Mouse (Mus musculus) ES-Bruce4 (cell line): ENCODE results near the gene Obscn.

Source experiments
- CTCF ChIP-seq: IDR thresholded peaks from one replicate; pipeline ENCODE4 v1.8.1; 2011; ENCODE audit warnings: low read depth, low read length
- POLR2A ChIP-seq: IDR thresholded peaks from one replicate; pipeline ENCODE4 v1.8.1; 2011; ENCODE audit warnings: low read length; ENCODE audit not compliant: insufficient read depth

GRCm38 (mm10) chr11:58994337-58994826 lies 141.8 kb downstream of the Obscn start:
- TF ChIP-seq CTCF (no peak), POLR2A (no peak)
